17 mouse cellular contexts compared by ENCODE assay signal in the genomic region with DNA sequence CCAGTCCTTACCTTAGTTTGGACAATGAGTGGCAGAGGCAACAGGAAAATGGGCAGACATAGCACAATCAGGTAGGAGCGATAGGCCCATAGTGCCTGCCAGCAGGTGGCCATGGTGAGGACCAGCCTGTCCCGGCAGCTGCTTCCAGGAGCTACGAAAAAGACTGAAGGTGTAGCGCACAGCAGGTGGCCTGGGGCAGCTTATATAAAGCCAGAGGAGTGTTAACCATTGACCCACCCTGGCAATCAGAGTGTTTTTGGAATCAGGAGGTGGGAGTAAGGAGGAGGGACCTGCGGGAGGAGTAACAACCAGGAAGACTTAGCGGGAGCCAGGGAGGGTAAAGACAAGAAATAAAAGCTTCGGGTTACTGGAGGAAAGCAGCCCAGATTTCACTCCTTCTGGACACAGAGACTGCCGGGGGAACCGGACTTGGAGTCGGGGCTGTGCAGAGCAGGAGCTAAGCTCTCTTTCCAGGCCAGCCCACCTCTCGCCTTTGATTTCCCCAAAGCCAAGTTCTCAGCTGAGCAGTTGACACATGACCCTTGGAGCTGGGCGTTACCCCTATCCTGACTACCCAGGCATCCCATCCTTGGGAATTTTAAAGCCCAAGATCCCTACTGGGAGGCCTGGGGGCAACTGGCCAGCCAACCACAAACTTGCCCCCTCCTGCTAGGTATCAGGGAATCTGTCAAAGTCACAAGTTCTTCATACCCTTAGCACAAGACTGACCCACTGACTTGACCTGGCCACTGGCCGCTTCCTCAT. TPM values are rescaled to one million over a fixed set of nuclear protein-coding genes. Genes with fewer than 3 reads are reported as not detected.
DNase-seq lines count a peak whose midpoint lies in the region; ATAC-seq and TF ChIP-seq lines count a peak whose summit lies in the region.
"Had no signal": no experiment of that assay in that cellular context is flagged by ENCODE, and none has a peak within 500 bp of the region (broad histone marks: within the 10 kb centered on the region; RNA-seq: fewer than 3 reads in every experiment).

A gene (minus strand): TSS at position 163 of the 765 bp plus-strand sequence.

- TF ChIP-seq CTCF in E14TG2a.4 (conservative IDR thresholded peaks at IDR 0.05; ENCODE audit: low read length) (no peak), ES-Bruce4 (IDR thresholded peaks at IDR 0.05; ENCODE audit: low read depth, low read length) (peak; percentile 4)
- peak; percentile 70 for TF ChIP-seq CTCF in intestine, postnatal 0 days (IDR thresholded peaks at IDR 0.05; ENCODE audit: low read depth)

- no peak for TF ChIP-seq POLR2A in ES-Bruce4 (IDR thresholded peaks at IDR 0.05; ENCODE audit: insufficient read depth, low read length)

- H3K4me1 ChIP-seq in E14TG2a.4 (replicated peaks; ENCODE audit: low read depth, low read length) (peaks cover 71% of the 10 kb centered on the region), ES-Bruce4 (ENCODE audit: control insufficient read depth, insufficient read depth, low read length) (peaks cover 9% of the 10 kb centered on the region)
- 0 out of 2 replicates have a peak, but pooled peaks cover 3% of the 10 kb centered on the region for H3K4me1 ChIP-seq in intestine, postnatal 0 days (replicated peaks; ENCODE audit: control insufficient read depth, insufficient read depth, low read length)
- no peaks in the 10 kb centered on the region for H3K4me1 ChIP-seq in hindbrain, embryonic 16.5 days (ENCODE audit: control insufficient read depth, insufficient read depth, low read depth, low read length)
- H3K4me1 ChIP-seq: heart, embryonic 15.5 days; hindbrain, embryonic 13.5 days; neural tube, embryonic 12.5 days had no signal

- H3K27me3 ChIP-seq in E14TG2a.4 (ENCODE audit: insufficient read depth, low read length) (peaks cover 5% of the 10 kb centered on the region; the same call in 1 of the 2 replicates), ES-Bruce4 (ENCODE audit: control insufficient read depth, insufficient read depth, low read length, poor library complexity, severe bottlenecking) (no peaks in the 10 kb centered on the region)
- no peaks in the 10 kb centered on the region for H3K27me3 ChIP-seq in intestine, postnatal 0 days (replicated peaks; ENCODE audit: control insufficient read depth, insufficient read depth, low read length)
- H3K27me3 ChIP-seq in hindbrain, embryonic 16.5 days (replicated peaks; ENCODE audit: control insufficient read depth, insufficient read depth, low read length) = no peaks in the 10 kb centered on the region
- H3K27me3 ChIP-seq: neural tube, embryonic 12.5 days had no signal

- H3K36me3 ChIP-seq in E14TG2a.4 (ENCODE audit: insufficient read depth, low read length) = no peaks in the 10 kb centered on the region
- no peaks in the 10 kb centered on the region for H3K36me3 ChIP-seq in ES-Bruce4 (ENCODE audit: control insufficient read depth, insufficient read depth, low read length, poor library complexity, severe bottlenecking)
- no peaks in the 10 kb centered on the region for H3K36me3 ChIP-seq in intestine, postnatal 0 days (ENCODE audit: control insufficient read depth, insufficient read depth)
- no peaks in the 10 kb centered on the region for H3K36me3 ChIP-seq in hindbrain, embryonic 16.5 days (ENCODE audit: control insufficient read depth, insufficient read depth, low read length)
- H3K36me3 ChIP-seq: heart, embryonic 15.5 days; hindbrain, embryonic 13.5 days; neural tube, embryonic 12.5 days had no signal

- TF ChIP-seq EP300 in ES-Bruce4 (IDR thresholded peaks at IDR 0.05; ENCODE audit: insufficient read depth, low read depth, low read length) = no peak

- no peak within 1 kb of the TSS for H3K27ac ChIP-seq in ES-Bruce4 (ENCODE audit: insufficient read depth, low read length)
- peak within 1 kb of the TSS; percentile 65 for H3K27ac ChIP-seq in intestine, postnatal 0 days (ENCODE audit: low read depth, low read length)
- H3K27ac ChIP-seq in hindbrain, embryonic 16.5 days (ENCODE audit: low read depth, low read length) = no peak within 1 kb of the TSS
- H3K27ac ChIP-seq: heart, embryonic 15.5 days; hindbrain, embryonic 13.5 days; neural tube, embryonic 12.5 days had no signal

- H3K4me3 ChIP-seq in E14TG2a.4 (replicated peaks; ENCODE audit: low read length) = peak within 1 kb of the TSS; percentile 27; the same call in 1 of the 2 replicates
- no peak within 1 kb of the TSS for H3K4me3 ChIP-seq in ES-Bruce4 (ENCODE audit: low read depth, low read length)
- peak within 1 kb of the TSS; percentile 0; the same call in 1 of the 2 replicates for H3K4me3 ChIP-seq in intestine, postnatal 0 days (ENCODE audit: low read depth, low read length)
- no peak within 1 kb of the TSS for H3K4me3 ChIP-seq in hindbrain, embryonic 16.5 days (ENCODE audit: low read length)
- H3K4me3 ChIP-seq: erythroblast, embryonic 14.5 days; heart, embryonic 15.5 days; hindbrain, embryonic 13.5 days; neural tube, embryonic 12.5 days had no signal

- 14% methylated on average over 13 of the region's 13 CpGs for WGBS in intestine, postnatal 0 days
- WGBS in hindbrain, embryonic 16.5 days = 31% methylated on average over 13 of the region's 13 CpGs

- H3K4me2 ChIP-seq in intestine, postnatal 0 days (replicated peaks; ENCODE audit: low read depth) = peak within 1 kb of the TSS; percentile 50
- H3K4me2 ChIP-seq in hindbrain, embryonic 16.5 days (ENCODE audit: low read length) = no peak within 1 kb of the TSS
- H3K4me2 ChIP-seq: heart, embryonic 15.5 days; hindbrain, embryonic 13.5 days; neural tube, embryonic 12.5 days had no signal

- H3K9me3 ChIP-seq in E14TG2a.4 (ENCODE audit: low read length) (no peaks in the 10 kb centered on the region), ES-Bruce4 (replicated peaks; ENCODE audit: control insufficient read depth, insufficient read depth, low read length, poor library complexity, severe bottlenecking) (no peaks in the 10 kb centered on the region)
- no peaks in the 10 kb centered on the region for H3K9me3 ChIP-seq in intestine, postnatal 0 days (ENCODE audit: control insufficient read depth)
- no peaks in the 10 kb centered on the region for H3K9me3 ChIP-seq in hindbrain, embryonic 16.5 days (ENCODE audit: control insufficient read depth, low read length)
- H3K9me3 ChIP-seq: heart, embryonic 15.5 days; hindbrain, embryonic 13.5 days; neural tube, embryonic 12.5 days had no signal

- no peak within 1 kb of the TSS for H3K9ac ChIP-seq in ES-Bruce4 (ENCODE audit: low read depth, poor library complexity, severe bottlenecking)
- no peak within 1 kb of the TSS; the same call in 1 of the 2 replicates for H3K9ac ChIP-seq in intestine, postnatal 0 days (ENCODE audit: low read depth, low read length)
- no peak within 1 kb of the TSS for H3K9ac ChIP-seq in hindbrain, embryonic 16.5 days (ENCODE audit: low read depth, low read length)
- H3K9ac ChIP-seq: heart, embryonic 15.5 days; hindbrain, embryonic 13.5 days; neural tube, embryonic 12.5 days had no signal

- peak; percentile 58 for ATAC-seq in intestine, postnatal 0 days
- ATAC-seq in hindbrain, embryonic 16.5 days = no peak
- ATAC-seq in inflammation-experienced regulatory T-cells, adult 6 months = no peak

- peak; percentile 69 for DNase-seq in kidney, postnatal 10 days
- DNase-seq in gastrocnemius, postnatal 4 days (ENCODE audit: low spot score in 2 of 2) = no peak
- DNase-seq in natural killer cell, adult 2 months (ENCODE audit: low spot score in 2 of 2) = no peak
- DNase-seq: adrenal gland, postnatal 10 days; cerebellum, adult 9-11 months; layer of hippocampus, adult 9-11 months; midbrain, embryonic 14.5 days had no signal

RNA-seq across cellular contexts. Expression of the gene that starts here (rescaled TPM):
- polyA plus RNA-seq in ES-Bruce4 (2011; ENCODE audit: insufficient read depth, insufficient read length, low read depth, missing spikeins) = not detected in 2 replicates
- polyA plus RNA-seq in intestine, postnatal 0 days (2015; fragmentation: Nextera tagmentation; extraction: Ambion mirVana) = 31.4 and 36.6 TPM in 2 replicates
- polyA plus RNA-seq in hindbrain, embryonic 16.5 days (2015; fragmentation: Nextera tagmentation; extraction: Ambion mirVana) = not detected in 2 replicates
- not detected for total RNA-seq in gastrocnemius, postnatal 4 days (2021)
- not detected for polyA plus RNA-seq in inflammation-experienced regulatory T-cells, adult 6 months (2017; shearing (Covaris generic))
- total RNA-seq: adrenal gland, postnatal 10 days; left cerebral cortex, postnatal 36 days had no signal
- polyA plus RNA-seq: erythroblast, embryonic 14.5 days; heart, embryonic 15.5 days; hindbrain, embryonic 13.5 days; midbrain, embryonic 14.5 days; neural tube, embryonic 12.5 days had no signal

Comparison
In these comparisons a context has a peak if more than half of its experiments do, and no peak if none do; other contexts are left out.
1. RNA of the gene that starts here (polyA plus RNA-seq): 31.4 to 36.6 TPM in intestine, postnatal 0 days; not detected in ES-Bruce4, not detected in hindbrain, embryonic 16.5 days and not detected in inflammation-experienced regulatory T-cells, adult 6 months; every median in the first group is over 10 times any median in the second.
2. H3K4me3 ChIP-seq: peak in E14TG2a.4 (single experiment) and intestine, postnatal 0 days (single experiment); none in ES-Bruce4 (single experiment) and hindbrain, embryonic 16.5 days (single experiment).